Mouse (Mus musculus) splenic B cell, adult 2 months (primary cell): Measurements from ENCODE around the gene Gldn.

Experiments
- DNase-seq: peaks from one replicate; pipeline ENCODE4 v3.0.0-alpha.2; 2011; ENCODE audit warnings: low read depth, low spot score
- H3K27me3 ChIP-seq: 2 replicates; pipeline ENCODE4 v1.6.1; 2012; ENCODE audit warnings: mild to moderate bottlenecking, low read length, moderate library complexity, mixed read lengths; ENCODE audit not compliant: control insufficient read depth, poor library complexity, insufficient read depth, severe bottlenecking
- H3K36me3 ChIP-seq: 2 replicates; pipeline ENCODE4 v1.6.1; 2012; ENCODE audit warnings: mild to moderate bottlenecking, low read length, moderate library complexity, mixed read lengths; ENCODE audit not compliant: control insufficient read depth, poor library complexity, insufficient read depth, severe bottlenecking

Gene Gldn

DNA sequence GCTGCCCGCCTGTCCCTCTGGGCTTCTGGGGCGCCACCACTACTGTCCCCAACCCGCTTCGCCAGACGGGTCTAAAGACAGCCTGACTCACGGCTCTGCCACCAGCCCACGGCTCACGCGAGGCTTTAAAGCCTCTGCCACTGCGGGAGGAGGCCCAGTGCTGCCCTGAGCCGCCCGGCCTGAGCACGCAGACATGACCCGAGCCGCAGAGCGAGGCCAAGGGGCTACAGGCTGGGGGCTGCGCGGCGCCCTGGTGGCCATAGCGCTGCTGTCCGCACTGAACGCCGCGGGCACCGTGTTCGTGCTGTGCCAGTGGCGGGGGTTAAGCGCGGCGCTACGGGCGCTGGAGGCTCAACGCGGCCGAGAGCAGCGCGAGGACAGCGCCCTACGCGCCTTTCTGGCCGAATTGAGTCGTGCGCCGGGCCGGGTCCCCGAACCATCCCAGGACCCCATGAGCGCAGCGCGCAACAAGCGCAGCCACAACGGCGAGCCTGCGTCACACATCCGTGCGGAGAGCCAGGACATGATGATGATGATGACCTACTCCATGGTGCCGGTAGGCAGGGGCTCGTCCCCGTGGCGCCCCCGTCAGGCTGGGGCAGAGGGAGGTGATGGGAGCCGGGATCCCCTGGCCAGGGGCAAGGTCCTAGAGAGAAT, at the start of gene Gldn:
TSS of gene Gldn (plus strand) at position 156 of the 657 bp plus-strand sequence.
- no peak for DNase-seq
- no peaks in the 10 kb centered on the region for H3K36me3 ChIP-seq
- H3K27me3 ChIP-seq: no peaks in the 10 kb centered on the region

DNA sequence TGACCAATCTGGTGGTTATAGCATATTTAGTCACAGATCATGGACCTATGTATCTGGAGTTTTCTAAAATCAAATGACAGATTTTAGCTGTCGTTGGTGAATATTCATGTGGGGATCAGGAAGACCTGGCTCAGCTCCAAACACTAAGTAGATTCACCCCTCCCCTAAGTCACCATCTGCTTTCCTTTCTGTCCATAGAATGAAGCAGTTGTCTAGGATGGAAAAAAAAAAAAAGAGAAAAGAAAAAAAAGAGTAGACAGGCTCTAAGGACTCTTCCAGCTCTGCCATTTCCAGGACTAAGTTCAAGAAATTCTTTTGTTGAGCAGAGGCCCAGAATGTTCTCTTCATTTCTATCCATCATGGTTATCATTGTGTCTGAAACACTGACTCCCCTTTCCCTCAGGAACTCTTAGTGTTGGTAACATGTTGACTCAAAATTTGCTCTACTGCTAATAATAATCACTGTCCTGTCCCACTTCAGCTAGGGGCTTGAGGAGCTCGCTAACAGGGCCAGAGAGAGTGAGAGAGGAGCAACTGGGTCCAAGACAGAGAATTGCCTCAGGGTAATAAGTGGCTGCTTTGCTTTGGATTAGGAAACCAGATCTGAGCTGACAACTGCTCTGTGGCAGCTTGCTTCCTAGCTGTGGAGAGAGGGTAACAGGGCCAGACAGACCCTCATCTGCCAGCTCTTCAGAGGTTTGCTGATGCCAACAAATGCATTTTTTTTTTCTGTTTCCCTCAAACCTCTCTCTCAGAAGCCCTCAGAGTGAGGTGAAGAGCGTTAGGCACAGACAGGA, 41.2 kb upstream of the Gldn start:
- H3K27me3 ChIP-seq: no peaks in the 10 kb centered on the region
- H3K36me3 ChIP-seq: no peaks in the 10 kb centered on the region
- no peak for DNase-seq

DNA sequence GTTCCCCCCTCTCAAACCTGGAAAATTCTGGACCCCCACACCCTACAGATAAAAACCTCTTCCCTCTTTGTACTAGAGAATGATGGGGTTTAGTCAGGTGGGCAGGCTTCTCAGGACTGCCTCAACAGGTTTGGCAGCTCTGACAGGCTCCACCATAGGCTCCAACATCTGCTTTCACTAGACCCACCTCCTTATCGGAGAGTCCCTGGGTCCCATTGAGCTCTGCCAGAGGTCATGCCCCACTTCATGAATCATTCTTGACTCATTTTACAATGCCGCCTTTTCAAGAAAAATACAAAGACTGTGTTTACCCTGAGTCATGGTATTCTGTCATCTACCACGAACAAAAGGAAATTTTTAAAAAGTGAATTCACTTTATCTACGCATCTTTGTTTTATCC, 21.5 kb upstream of the Gldn start:
- DNase-seq: no peak
- H3K36me3 ChIP-seq: no peaks in the 10 kb centered on the region
- H3K27me3 ChIP-seq: no peaks in the 10 kb centered on the region

DNA sequence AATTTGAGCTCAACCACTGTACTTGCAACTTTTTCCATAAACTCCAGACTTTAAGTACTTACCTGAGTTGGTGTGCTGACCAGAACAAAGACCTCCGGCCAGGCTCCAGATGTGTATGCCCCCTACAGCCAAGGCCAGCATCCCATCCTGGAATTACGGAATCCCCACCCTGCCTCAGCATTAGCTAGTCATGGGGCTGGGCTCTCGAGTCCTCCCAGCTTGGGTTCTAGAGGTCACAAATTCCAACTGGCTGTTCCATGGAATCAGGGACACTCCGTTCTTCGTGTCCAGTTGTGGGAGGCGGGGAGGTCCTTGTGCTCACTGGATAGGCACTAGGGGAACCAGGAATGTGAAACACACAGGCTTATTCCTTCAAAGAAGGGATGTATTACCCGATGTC, 18.3 kb upstream of the Gldn start, which contains the start of gene Cyp19a1:
TSS of gene Cyp19a1 (minus strand) at position 101 of the 400 bp plus-strand sequence.
- Histone ChIP-seq H3K36me3 (no peaks in the 10 kb centered on the region), H3K27me3 (no peaks in the 10 kb centered on the region)
- DNase-seq: no peak

DNA sequence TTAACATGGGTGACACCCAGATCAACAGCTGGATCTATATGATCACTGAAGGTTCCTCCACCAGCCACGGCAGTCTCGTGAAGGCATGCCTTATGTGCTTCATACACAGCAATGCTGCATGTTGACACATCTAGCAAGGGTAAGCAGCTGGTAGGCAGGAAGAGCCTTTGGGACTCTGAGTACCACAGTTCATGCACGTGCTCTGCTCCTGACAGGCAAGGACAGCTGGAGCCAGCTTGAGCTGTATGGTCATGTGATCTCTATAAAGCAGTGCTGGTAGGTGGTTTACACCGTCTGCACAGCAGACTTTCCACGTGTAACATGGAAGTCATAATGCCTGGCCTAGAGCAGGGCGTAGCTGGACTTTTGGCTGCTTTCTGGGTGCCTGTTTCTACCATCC, 16.3 kb upstream of the Gldn start:
- H3K36me3 ChIP-seq: no peaks in the 10 kb centered on the region
- no peaks in the 10 kb centered on the region for H3K27me3 ChIP-seq
- no peak for DNase-seq

DNA sequence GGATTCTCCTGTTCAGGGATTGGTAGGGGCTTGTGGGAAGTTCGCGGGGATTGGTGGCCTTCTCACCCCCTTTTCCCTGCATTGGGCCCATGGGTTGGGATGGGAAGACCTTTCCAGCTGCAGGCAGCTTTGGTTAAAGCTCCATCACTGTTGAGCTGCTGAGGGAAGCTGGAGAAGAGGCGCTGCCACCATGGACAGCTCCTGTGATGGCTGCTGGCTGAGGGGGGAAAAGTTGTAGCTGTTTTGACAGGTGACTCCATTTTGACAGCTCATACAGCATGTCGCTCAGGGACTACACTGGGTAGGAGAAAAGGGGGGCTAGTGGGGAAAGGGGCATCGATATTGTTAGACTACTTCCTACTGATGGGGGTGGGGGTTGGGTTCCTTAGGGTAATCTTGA, 15.4 kb upstream of the Gldn start:
- no peak for DNase-seq
- Histone ChIP-seq H3K27me3 (no peaks in the 10 kb centered on the region), H3K36me3 (no peaks in the 10 kb centered on the region)

DNA sequence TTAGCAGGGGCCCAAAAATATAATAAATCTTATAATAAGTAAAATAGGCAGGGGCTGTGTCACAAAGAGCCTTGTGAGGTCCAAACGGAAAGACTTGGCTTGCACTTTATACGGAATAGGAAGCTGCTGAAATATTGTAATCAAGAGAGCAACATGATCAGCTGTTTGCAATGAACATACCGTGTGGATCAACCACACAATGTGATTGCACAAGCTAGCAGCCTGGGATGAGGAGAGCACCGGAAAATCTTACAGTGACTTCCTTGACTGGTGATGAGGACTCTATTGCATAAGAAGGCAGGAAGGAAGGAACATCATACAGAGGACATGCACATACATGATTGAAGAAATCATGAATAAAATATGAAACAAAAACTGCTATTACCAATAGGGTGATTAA, 11.0 kb upstream of the Gldn start:
- no peak for DNase-seq
- Histone ChIP-seq H3K27me3 (no peaks in the 10 kb centered on the region), H3K36me3 (no peaks in the 10 kb centered on the region; the same call in 1 of the 2 replicates)

DNA sequence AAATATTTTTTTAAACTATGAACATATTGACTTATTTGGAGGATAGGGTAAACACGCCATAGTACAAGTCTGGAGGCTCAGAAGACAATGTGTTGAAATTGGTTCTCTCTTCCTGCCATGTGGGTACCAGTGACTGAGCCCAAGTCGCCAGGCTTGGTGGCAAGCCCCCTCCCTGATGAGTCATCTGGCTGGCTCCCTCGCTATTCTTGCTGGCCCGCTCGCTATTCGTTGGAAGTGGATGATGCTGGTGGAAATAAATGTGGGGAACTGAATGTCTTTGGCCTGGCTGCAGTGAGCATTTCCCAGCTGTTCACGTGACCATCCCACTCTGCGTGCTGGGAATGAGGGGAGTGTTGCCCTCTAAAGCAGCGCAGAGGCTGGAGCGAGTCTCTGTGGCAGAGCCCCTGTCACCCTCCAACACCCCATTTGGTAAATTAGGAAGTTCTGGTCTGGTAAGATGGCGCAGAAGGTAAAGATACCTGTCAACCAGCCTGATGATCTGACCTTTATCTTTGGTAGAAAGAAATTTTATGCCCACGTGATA, 7.2 kb upstream of the Gldn start:
- H3K36me3 ChIP-seq: no peaks in the 10 kb centered on the region; the same call in 1 of the 2 replicates
- no peak for DNase-seq
- H3K27me3 ChIP-seq: no peaks in the 10 kb centered on the region

DNA sequence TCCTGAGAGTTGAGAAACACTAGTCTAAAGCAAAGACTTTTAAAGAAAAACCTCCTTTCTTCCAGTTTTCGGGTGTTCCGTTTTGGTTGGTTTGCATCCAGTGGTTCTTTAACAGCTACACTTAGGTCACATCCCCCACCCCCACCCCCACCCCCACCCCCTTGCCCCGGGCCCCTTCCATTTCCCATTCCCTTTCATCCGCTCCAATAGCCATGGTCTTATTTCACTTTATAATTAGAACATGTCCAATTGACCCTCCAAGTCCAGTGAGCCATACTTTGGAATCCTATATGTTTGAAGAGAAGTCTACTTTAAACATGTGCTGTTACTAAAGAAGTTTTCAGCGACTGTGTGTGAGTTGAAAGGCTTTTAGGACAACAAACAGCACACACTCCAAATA, 1.5 kb downstream of the Gldn start:
- Histone ChIP-seq H3K27me3 (no peaks in the 10 kb centered on the region), H3K36me3 (no peaks in the 10 kb centered on the region)
- no peak for DNase-seq

DNA sequence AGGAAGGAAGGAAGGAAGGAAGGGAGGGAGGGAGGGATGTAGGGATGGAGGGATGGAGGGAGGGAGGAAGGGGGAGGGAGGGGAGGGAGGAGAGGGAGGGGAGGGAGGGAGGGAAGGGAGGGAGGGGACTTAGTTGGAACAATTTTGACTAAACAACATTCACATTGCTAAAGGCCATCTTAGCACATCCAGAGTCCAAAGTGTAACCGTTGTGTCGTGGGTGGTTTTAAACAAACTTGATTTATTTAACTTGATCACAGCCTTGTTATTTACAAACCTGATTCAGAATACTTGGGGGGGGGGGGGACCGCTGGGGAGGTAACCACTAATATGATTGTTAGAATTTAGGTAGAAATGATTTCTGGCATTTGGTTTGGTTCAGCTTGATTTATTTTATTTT, 13.1 kb downstream of the Gldn start:
- Histone ChIP-seq H3K27me3 (no peaks in the 10 kb centered on the region), H3K36me3 (no peaks in the 10 kb centered on the region)
- DNase-seq: no peak

DNA sequence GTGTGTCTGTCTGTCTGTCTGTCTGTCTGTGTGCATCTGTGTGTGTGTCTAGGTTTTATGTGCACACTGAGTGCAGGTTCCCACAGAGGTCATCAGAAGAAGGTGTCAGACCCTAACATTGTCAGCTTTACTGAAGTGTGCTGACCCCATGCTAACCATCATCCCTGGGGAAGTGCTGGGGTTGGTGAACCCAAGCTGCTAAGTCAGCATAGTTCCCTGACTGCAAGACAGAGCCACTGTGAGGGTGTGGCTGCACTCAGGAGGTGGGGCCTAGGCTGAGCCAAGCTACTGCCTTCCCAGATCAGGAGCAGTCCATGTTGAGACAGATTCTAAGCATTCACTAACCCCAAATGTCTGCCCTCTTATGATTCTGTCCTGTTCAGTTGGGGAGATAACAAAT, 13.5 kb downstream of the Gldn start:
- H3K27me3 ChIP-seq: no peaks in the 10 kb centered on the region
- H3K36me3 ChIP-seq: no peaks in the 10 kb centered on the region
- DNase-seq: no peak

DNA sequence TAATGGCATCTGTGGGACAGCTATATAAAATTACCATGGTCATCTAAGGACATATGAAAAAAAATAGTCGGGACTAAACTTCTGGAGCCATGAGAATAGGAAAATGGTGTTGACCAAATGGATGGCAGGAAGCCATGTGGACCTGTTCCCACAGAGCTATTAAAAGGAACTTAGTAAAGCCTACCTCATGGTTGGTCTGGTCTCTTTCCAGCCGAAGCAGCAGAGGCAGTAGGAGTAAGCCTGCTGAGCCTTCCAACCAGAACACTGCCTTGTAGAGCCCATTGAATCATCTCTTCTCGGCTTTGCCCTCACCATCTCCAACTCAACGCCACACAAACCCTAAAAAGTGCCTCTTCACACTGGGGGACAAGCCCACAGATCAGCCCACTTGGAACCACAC, 15.0 kb downstream of the Gldn start:
- no peaks in the 10 kb centered on the region for H3K27me3 ChIP-seq
- no peak for DNase-seq
- no peaks in the 10 kb centered on the region for H3K36me3 ChIP-seq

DNA sequence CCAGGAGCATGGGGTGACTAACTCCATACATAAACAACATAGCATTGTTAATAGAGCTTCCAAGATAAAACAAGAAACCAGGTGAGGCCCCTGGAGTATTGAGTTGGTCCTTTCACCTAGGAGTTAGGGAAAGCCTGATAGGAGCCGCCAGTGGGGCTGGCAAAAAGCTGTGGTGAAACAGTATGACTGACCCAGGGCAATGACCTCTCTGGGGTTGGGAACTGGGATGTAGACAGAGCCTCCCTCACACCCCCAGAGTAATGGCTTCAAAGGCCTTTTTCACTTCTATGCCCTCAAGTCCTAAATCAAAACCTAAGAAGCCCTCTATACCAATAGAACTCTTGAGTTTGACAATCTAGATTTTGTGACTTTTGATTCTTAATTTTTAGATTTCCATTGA, 21.9 kb downstream of the Gldn start:
- H3K36me3 ChIP-seq: no peaks in the 10 kb centered on the region

DNA sequence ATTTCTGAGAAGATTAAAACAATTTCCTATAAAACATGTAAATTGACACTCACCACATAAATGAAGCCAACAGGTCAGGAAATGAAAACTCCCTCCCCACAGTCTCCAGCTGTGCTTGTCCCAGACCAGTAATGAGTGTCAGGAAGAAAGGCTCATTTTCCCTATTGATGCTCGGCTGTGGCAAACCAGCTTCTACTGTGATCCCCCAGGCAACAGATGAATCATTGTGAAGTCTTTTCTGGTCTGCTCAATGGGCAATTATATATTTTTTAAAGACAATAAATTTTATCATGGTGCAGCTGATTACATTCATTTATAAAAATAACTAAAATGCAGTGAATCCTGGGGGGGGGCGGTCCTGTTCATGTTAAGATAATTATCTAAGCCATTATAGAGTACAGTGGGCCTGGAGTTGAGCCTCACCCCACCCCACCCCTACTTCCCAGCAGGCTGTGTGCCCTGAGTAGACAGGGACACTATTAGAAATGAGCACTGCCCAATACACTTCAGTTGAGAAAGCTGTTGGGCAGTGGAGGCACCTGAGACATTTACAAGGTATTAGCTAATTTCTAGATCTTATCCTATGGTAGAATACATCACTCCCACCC, 22.6 kb downstream of the Gldn start:
- Histone ChIP-seq H3K36me3 (no peaks in the 10 kb centered on the region), H3K27me3 (no peaks in the 10 kb centered on the region)
- DNase-seq: no peak

More for the DNA sequence above, 21.9 kb downstream of the Gldn start:
- DNase-seq: no peak
- H3K27me3 ChIP-seq: no peaks in the 10 kb centered on the region

DNA sequence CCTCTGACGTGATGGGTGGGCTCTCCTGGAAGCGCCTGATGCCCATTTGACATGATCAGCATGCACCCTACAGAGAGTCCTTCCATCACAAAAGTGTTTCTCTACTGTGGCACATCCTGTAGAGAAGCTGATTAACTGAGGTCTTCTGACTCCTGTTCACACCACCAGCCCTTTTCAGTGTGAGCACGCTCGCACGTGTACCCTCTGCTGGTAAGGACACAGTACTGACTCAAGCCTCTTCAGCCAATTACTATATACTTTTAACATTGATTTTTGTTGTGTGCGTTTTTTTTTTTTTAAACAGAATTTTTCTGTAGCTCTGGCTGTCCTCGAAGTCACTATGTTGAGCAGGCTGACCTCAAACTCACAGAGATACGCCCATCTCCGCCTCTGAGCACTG, 30.1 kb downstream of the Gldn start:
- no peaks in the 10 kb centered on the region for H3K36me3 ChIP-seq
- DNase-seq: no peak
- no peaks in the 10 kb centered on the region for H3K27me3 ChIP-seq
